Mouse (Mus musculus): ENCODE measurements around the gene Fndc3b.

DNA sequence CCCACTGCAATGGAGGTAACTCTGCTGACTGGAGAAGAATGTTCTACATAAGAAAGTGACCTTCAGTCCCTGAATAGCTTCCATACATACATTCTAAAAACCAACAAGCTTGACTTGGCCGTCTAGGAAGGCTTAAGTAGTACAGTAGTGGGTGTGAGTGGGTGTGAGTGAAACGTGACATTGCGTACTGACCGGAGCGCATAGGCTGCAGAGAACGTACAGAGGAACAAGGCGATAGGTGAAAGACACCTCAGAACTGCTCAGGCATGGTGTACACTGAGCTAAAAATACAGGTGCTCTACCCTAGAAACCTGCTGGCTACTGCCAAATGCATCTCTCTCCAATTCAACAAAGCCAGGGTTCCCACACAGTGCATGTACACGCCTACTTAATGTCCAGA lies 219.7 kb downstream of the Fndc3b start:
- TF ChIP-seq TAL1 (IDR thresholded peaks at IDR 0.05; ENCODE audit: low read length) (no peak), GATA1 (IDR thresholded peaks at IDR 0.05; ENCODE audit: low read length) (no peak)
